Mouse (Mus musculus) forebrain, embryonic 16.5 days (tissue): ENCODE results near the gene Lyl1. TPM values are rescaled to one million over a fixed set of nuclear protein-coding genes. Genes with fewer than 3 reads are reported as not detected.

ENCODE experiments used
- ATAC-seq: fragments of 200-750 bp; cut with Nextera tagmentation; 2 replicates; pipeline ENCODE4 v1.8.0; 2017; ENCODE audit warnings: mild to moderate bottlenecking, moderate library complexity
- H3K27ac ChIP-seq: fragments of 300-500 bp; sonication (generic); 2 replicates; pipeline ENCODE4 v1.5.1; 2014; ENCODE audit warnings: low read length, control low read depth
- H3K27me3 ChIP-seq: fragments of 300-500 bp; sonication (generic); replicated peaks from 2 replicates; pipeline ENCODE4 v1.6.1; 2014; ENCODE audit warnings: low read length; ENCODE audit not compliant: control insufficient read depth, insufficient read depth
- H3K36me3 ChIP-seq: fragments of 300-500 bp; sonication (generic); 2 replicates; pipeline ENCODE4 v1.6.1; 2014; ENCODE audit not compliant: control insufficient read depth, insufficient read depth
- H3K4me1 ChIP-seq: fragments of 300-500 bp; sonication (generic); replicated peaks from 2 replicates; pipeline ENCODE4 v1.6.1; 2014; ENCODE audit warnings: low read length; ENCODE audit not compliant: control insufficient read depth, insufficient read depth
- H3K4me2 ChIP-seq: fragments of 300-500 bp; sonication (generic); 2 replicates; pipeline ENCODE4 v1.6.1; 2014; ENCODE audit warnings: mild to moderate bottlenecking, low read length, control low read depth
- H3K4me3 ChIP-seq: fragments of 300-500 bp; sonication (generic); replicated peaks from 2 replicates; pipeline ENCODE4 v1.5.1; 2014; ENCODE audit warnings: mild to moderate bottlenecking, low read length, control low read depth
- H3K9ac ChIP-seq: fragments of 300-500 bp; sonication (generic); replicated peaks from 2 replicates; pipeline ENCODE4 v1.6.1; 2014; ENCODE audit warnings: low read depth, low read length, control low read depth
- H3K9me3 ChIP-seq: fragments of 300-500 bp; sonication (generic); 2 replicates; pipeline ENCODE4 v1.6.1; 2016; ENCODE audit warnings: low read length; ENCODE audit not compliant: control insufficient read depth
- WGBS: fragments of 180-500 bp; shearing (Covaris S2); extraction: QIAGEN DNeasy Blood & Tissue Kit; methylation state at CpG from one replicate; pipeline ENCODE4 v1.1.7; 2014; 5-methylcytosine and 5-hydroxymethylcytosine counted together
- polyA plus RNA-seq: library from polyadenylated mRNA; unstranded; fragments of >200 nt; fragmentation: Nextera tagmentation; extraction: Ambion mirVana; gene quantifications from 2 replicates; pipeline ENCODE4 v1.2.1, GENCODE M21; 2015

Lyl1 gene
- polyA plus RNA-seq, 1 experiment from 2014 or later, result 2.6 TPM

DNA sequence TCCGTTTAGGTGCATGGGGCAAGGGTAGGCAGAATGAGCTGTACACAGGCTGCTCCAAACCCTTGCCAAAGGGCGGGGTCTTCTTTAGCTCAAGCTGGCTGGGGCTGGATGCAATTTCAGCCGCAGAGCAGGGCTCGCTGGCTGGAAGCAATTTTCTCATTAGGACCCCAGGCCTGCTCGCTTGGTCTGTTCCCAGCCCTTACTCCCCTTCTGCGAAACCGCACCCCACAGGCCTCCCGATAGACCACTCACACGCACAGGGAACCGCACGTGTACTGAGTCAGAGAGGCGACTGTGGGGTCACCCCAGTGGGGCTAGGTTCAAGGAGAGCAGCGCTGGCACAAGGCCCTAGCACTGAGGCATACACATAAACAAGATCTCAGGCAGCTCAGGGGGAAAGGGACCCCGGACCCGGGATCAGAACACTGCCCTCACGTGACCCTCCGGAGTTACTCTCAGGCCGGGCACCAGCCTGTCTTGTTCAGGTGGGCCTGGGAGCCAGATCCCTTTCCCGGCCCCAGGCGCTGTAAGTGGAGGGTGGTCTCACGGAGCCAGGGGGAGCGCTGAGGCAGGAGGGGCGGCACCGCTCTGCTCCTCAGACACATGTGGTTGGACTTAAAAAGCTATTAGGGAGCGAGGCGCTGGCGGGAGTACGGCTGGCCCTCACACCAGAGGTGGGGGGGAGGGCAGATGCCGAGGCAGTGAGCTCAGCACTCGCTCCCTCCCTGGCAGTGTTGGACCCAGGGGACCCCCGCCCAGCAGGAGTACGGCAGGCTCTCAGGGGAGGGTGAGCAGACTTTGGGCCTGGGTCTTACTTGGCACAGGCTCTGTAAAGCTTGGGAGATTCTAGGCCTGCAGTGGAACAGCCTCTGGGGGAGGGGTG lies 41.2 kb downstream of the Lyl1 start:
- H3K9ac ChIP-seq, result peak overlapping the region; percentile 24
- peak; percentile 54 for ATAC-seq
- H3K4me3 ChIP-seq, result no peak overlapping the region
- peak overlapping the region; percentile 23 for H3K4me2 ChIP-seq
- WGBS, result 6% methylated on average over 31 of the region's 32 CpGs
- peak overlapping the region; percentile 83 for H3K27ac ChIP-seq
- no peaks in the 10 kb centered on the region for H3K9me3 ChIP-seq
- peaks cover 99% of the 10 kb centered on the region for H3K4me1 ChIP-seq
- no peaks in the 10 kb centered on the region for H3K27me3 ChIP-seq
- H3K36me3 ChIP-seq, result no peaks in the 10 kb centered on the region

DNA sequence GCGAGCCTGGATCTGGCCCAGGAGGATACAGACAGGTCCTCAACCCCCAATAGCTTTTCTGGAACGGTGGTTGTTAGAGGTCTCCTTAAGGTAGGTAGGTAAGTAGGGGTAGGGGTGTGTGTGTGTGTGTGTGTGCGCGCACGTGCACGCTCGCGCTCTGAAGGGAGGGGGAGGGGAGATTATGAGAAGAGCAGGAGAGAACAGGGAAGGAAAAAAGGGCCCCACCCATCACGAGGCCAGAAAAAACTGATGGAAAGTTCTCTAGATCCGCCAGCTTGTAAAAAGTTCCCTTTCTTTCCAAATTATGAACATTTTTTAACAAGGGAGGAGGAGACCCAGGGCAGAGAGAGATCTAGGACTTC lies 41.8 kb downstream of the Lyl1 start:
- Histone ChIP-seq H3K9ac (peak overlapping the region; percentile 24; the same call in 1 of the 2 replicates), H3K9me3 (no peaks in the 10 kb centered on the region), H3K4me1 (peaks cover 93% of the 10 kb centered on the region), H3K4me3 (no peak overlapping the region), H3K4me2 (peak overlapping the region; percentile 23), H3K36me3 (no peaks in the 10 kb centered on the region), H3K27me3 (no peaks in the 10 kb centered on the region), H3K27ac (peak overlapping the region; percentile 83)
- no peak; the same call in 1 of the 2 replicates for ATAC-seq
- 5% methylated on average over 10 of the region's 10 CpGs for WGBS

DNA sequence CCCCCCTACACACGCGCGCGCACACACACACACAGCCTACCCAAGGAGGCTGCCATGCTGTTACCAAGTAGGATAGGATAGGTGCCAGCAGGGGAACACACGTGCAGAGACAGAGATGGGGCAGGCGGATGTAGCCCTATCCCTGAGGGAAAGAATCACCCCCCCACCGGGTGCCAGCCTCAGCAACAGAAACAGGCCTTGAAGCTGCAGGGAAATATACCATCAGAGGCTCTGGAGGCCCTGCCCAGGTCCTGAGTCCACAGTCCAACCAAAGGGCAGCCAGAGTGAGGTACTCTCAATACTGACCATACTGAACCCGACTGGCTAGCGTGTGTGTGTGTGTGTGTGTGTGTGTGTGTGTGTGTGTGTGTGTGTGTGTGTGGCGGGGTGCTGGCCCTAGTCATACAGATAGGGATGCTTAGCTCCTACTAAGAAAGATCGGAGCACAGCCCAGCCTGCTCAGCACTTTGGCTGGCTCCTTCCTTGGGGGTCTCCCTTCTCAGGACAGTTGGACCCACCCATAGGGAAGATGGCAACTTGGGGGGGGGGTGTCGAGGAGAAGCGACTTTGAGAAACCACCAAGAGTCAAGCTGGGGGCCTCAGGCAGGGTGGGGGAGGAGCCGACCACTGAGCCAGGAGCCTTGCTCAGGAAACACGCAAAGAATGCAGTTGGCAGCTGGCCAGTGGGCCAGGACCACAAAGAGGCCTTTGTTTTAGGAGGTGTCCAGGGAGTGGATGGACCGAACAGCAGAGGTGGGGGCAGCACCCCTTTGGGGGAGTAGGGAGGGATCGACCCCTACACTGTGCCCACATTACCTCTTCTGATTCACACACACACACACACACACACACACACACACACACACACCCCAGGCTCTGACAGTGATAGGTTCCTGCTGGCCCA lies 42.5 kb downstream of the Lyl1 start:
- 6% methylated on average over 17 of the region's 17 CpGs for WGBS
- Histone ChIP-seq H3K4me1 (peaks cover 86% of the 10 kb centered on the region), H3K4me3 (no peak overlapping the region), H3K4me2 (peak overlapping the region; percentile 23; the same call in 1 of the 2 replicates), H3K9ac (peak overlapping the region; percentile 43), H3K9me3 (no peaks in the 10 kb centered on the region), H3K27ac (peak overlapping the region; percentile 83), H3K27me3 (no peaks in the 10 kb centered on the region), H3K36me3 (no peaks in the 10 kb centered on the region)
- peak; percentile 21; the same call in 1 of the 2 replicates for ATAC-seq

DNA sequence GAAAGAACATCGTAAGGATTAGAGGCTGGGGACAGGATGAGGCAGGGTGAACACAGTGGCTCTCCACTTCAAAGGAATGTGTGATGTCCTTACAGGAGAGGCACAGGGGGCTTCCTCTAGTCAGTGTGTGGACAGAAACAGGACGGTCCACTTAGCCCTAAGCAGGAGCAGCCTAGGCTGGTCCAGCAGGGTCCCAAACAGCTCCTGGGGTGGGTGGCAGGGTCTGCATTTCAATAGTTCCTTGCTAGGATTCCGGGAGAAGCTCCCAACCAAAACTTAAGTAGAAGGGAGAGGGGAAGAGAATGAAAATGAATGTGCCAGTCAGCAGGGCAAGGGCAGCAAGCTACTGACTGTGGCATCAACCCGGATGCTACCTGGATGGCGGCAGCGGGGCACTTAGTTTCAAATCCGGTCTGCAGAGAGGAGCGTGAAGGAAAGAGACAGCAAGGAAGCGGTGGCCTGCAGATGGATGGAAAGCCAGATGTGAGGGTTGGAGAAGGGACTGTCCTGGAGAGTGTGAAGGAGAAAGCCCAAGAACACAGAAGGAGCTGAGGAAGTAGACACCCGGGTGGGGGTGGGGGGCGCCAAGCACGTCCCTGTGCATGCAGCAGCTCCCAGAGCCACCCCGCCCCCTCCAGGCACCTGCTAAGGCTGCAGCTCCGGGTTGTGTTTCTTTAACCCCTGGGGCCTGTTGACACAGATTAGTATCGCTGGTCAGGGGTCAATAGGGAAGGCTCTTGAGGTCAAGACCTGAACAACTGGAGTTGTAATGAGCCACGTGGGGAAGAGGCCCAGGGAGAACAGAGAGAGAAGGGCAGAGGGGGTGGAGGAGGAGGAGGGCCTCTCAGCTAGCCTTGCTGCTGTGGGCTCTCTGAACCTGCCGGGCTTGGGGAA lies 44.0 kb downstream of the Lyl1 start:
- Histone ChIP-seq H3K9ac (peak overlapping the region; percentile 41), H3K4me2 (peak overlapping the region; percentile 6; the same call in 1 of the 2 replicates), H3K27ac (peak overlapping the region; percentile 81), H3K27me3 (no peaks in the 10 kb centered on the region), H3K4me1 (peaks cover 85% of the 10 kb centered on the region), H3K4me3 (no peak overlapping the region), H3K9me3 (no peaks in the 10 kb centered on the region), H3K36me3 (no peaks in the 10 kb centered on the region)
- no peak for ATAC-seq
- 9% methylated on average over 16 of the region's 17 CpGs for WGBS

DNA sequence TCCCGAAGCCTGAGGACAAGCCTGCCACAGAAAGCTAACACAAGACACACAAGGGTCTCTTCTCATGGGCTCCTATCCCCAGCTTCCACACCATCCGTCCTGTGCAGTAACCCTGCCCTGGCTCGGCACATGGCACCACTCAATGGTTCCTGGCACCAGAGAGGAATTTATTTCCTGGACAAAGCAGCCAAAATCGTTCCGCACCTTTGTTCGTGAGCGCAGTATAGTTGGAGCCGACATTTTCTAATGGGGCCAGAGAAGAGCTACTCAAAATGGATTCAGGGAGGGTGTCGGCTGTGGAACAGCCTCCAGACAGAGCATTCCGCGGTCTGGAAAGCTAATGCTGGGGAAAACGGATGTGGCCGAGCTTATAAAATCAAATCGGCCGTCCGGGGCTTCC lies 48.3 kb downstream of the Lyl1 start:
- no peaks in the 10 kb centered on the region for H3K27me3 ChIP-seq
- WGBS, result 37% methylated on average over 16 of the region's 16 CpGs
- H3K27ac ChIP-seq, result peak overlapping the region; percentile 72

DNA sequence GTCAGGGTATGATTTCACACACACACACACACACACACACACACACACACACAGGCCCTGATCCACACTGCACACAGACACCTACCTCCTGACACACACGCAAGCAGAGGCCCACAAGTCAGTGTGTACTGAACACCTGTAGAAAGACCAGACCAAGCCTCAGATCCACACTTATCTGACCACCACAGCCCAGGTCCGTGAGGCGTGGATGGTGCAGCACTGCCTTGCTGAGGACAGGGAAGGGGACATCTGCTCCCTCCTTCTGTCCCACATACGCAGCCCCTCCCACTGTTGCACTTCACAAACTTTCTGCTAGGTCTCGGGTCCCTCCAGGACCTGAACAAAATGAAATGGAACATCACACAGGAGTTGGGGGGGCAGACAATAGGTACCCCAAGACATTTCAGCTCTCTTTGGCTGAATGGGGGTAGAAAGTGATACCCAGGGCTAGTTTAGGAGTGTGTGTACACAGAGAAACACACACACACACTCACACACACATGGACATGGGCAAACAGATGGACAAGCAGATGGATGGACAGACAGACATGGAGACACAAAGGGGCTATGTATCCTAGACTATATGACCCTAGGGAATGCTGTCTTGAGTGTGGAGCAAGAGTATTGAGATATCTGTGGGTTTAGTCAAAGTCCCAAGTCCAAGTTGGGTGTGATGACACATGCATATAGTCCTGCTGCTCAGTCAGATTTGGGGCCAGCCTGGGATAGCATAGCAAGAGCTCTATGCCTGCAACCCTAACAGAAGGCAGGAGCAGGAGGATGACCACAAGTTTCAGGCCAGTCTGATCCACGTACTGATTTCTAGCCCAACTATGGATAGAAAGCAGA lies 51.7 kb downstream of the Lyl1 start:
- Histone ChIP-seq H3K27me3 (no peaks in the 10 kb centered on the region), H3K9ac (no peak overlapping the region), H3K27ac (peak overlapping the region; percentile 4), H3K4me3 (no peak overlapping the region), H3K4me1 (peaks cover 53% of the 10 kb centered on the region), H3K36me3 (no peaks in the 10 kb centered on the region), H3K9me3 (no peaks in the 10 kb centered on the region), H3K4me2 (no peak overlapping the region)
- WGBS, result 70% methylated on average over 6 of the region's 6 CpGs
- peak; percentile 14; the same call in 1 of the 2 replicates for ATAC-seq

More for the DNA sequence above, 48.3 kb downstream of the Lyl1 start:
- no peaks in the 10 kb centered on the region for H3K36me3 ChIP-seq
- H3K9ac ChIP-seq, result peak overlapping the region; percentile 48
- 0 out of 2 replicates have a peak, but pooled peaks have one; percentile 11 for ATAC-seq
- H3K4me2 ChIP-seq, result peak overlapping the region; percentile 44
- H3K4me3 ChIP-seq, result peak overlapping the region; percentile 12; the same call in 1 of the 2 replicates
- no peaks in the 10 kb centered on the region for H3K9me3 ChIP-seq
- peaks cover 72% of the 10 kb centered on the region for H3K4me1 ChIP-seq
